Mouse (Mus musculus): Measurements from ENCODE around the gene Tob1.

DNA sequence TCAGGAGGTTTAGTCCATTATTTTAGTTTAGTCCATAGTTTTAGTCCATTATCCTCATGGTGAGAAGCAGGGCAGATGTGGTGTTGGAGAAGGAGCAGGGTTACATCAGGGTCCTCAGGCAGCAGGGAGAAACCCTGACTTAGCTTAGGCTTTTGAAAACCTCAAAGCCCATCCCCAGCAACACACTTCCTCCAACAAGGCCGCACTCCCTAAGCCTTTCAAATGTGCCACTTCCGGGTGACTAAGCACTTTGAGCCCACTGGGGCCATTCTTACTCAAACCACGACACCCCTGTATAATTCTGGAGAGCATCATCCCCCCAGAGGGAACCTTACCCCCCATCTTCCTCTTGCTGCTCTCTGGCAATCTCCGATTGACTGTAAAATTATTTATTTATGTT lies 48.6 kb downstream of the Tob1 start:
- TF ChIP-seq E2F4 (IDR thresholded peaks at IDR 0.05; ENCODE audit: borderline replicate concordance, low read depth, low read length) (no peak), USF1 (IDR thresholded peaks at IDR 0.05; ENCODE audit: low read depth, low read length) (no peak), ETS1 (IDR thresholded peaks at IDR 0.05; ENCODE audit: low read depth, low read length) (no peak), MAFK (IDR thresholded peaks at IDR 0.05; ENCODE audit: borderline replicate concordance, low read depth, low read length) (no peak), CTCF (IDR thresholded peaks at IDR 0.05 in 2 of 3, conservative IDR thresholded peaks at IDR 0.05 in 1 of 3; ENCODE audit: control insufficient read depth in 1 of 3, insufficient read depth in 1 of 3, low read depth in 2 of 3, low read length in 3 of 3, poor library complexity in 1 of 3, severe bottlenecking in 1 of 3) (no peak), POLR2A (IDR thresholded peaks at IDR 0.05; ENCODE audit: control insufficient read depth in 1 of 2, insufficient read depth in 1 of 2, low read depth in 1 of 2, low read length in 2 of 2, poor library complexity in 1 of 2) (no peak), GABPA (IDR thresholded peaks at IDR 0.05; ENCODE audit: low read depth, low read length) (no peak), GATA1 (IDR thresholded peaks at IDR 0.05; ENCODE audit: low read depth, low read length) (no peak), MEF2A (IDR thresholded peaks at IDR 0.05; ENCODE audit: extremely low read depth, insufficient replicate concordance, low read depth, low read length, poor library complexity, severe bottlenecking) (no peak), CHD2 (IDR thresholded peaks at IDR 0.05; ENCODE audit: low read length) (no peak), EP300 (IDR thresholded peaks at IDR 0.05; ENCODE audit: low read depth in 1 of 2, low read length in 2 of 2) (no peak)
